Mouse (Mus musculus): ENCODE data around the gene Gm21992.
"Not testable (repeated sequence)": the region's sequence is repeated elsewhere in the genome, so short reads cannot be mapped to it uniquely, and the experiment has no call there.

GRCm38 (mm10) chr19:4760544-4760943 is 50.9 kb downstream of the Gm21992 start:
- not testable (repeated sequence) for TF ChIP-seq CTCF (IDR thresholded peaks at IDR 0.05; ENCODE audit: borderline replicate concordance, extremely low read depth, insufficient read depth, insufficient read length); POLR2A (IDR thresholded peaks at IDR 0.05; ENCODE audit: borderline replicate concordance, extremely low read depth, insufficient read depth, insufficient read length, poor library complexity, severe bottlenecking)

Data from brain, embryonic 14.5 days (tissue).